ENCODE assay signal across 7 mouse cellular contexts in genomic region chrX:75723542-75723941, GRCm38 (mm10).
DNase-seq lines count a peak whose midpoint lies in the region; ATAC-seq and TF ChIP-seq lines count a peak whose summit lies in the region.
"Not testable (repeated sequence)": the region's sequence is repeated elsewhere in the genome, so short reads cannot be mapped to it uniquely, and the experiment has no call there.

No protein-coding gene starts in this region.

- TF ChIP-seq CTCF in lung, adult 2 months (IDR thresholded peaks at IDR 0.05; ENCODE audit: insufficient read depth, low read length); midbrain, postnatal 0 days (IDR thresholded peaks at IDR 0.05): not testable (repeated sequence)

- H3K9ac ChIP-seq in forebrain, embryonic 16.5 days (replicated peaks; ENCODE audit: low read depth, low read length); heart, embryonic 15.5 days; midbrain, embryonic 12.5 days (replicated peaks); midbrain, postnatal 0 days (replicated peaks; ENCODE audit: low read length, poor library complexity, severe bottlenecking): not testable (repeated sequence)

- not testable (repeated sequence) for H3K4me3 ChIP-seq in forebrain, embryonic 16.5 days (replicated peaks; ENCODE audit: low read length); heart, embryonic 15.5 days; lung, adult 2 months (replicated peaks; ENCODE audit: extremely low read depth, low read depth, low read length); midbrain, embryonic 12.5 days
- H3K4me3 ChIP-seq in midbrain, postnatal 0 days (ENCODE audit: low read depth, low read length): peak overlapping the region; percentile 5; the same call in 1 of the 2 replicates

- 62% methylated on average over 26 of the region's 39 CpGs for WGBS in forebrain, embryonic 16.5 days
- WGBS in heart, embryonic 15.5 days: 54% methylated on average over 36 of the region's 39 CpGs
- WGBS in lung, adult 2 months: 35% methylated on average over 39 of the region's 39 CpGs
- WGBS in midbrain, embryonic 12.5 days: 63% methylated on average over 29 of the region's 39 CpGs
- WGBS in midbrain, postnatal 0 days: 56% methylated on average over 26 of the region's 39 CpGs

- not testable (repeated sequence) for TF ChIP-seq POLR2A in lung, adult 2 months (IDR thresholded peaks at IDR 0.05; ENCODE audit: borderline replicate concordance, extremely low read depth, low read depth, low read length)

- not testable (repeated sequence) for H3K9me3 ChIP-seq in forebrain, embryonic 16.5 days (ENCODE audit: control insufficient read depth, low read length); heart, embryonic 15.5 days (replicated peaks); midbrain, embryonic 12.5 days; midbrain, postnatal 0 days (ENCODE audit: low read length)

- DNase-seq in ZHBTc4 (ENCODE audit: low read depth, low spot score): peak; percentile 42
- DNase-seq in lung, adult 2 months: peak; percentile 2
- DNase-seq in midbrain, postnatal 0 days (ENCODE audit: low spot score): not testable (repeated sequence)
- peak; percentile 5 for DNase-seq in testis, postnatal 14 days (ENCODE audit: low spot score)

- not testable (repeated sequence) for H3K4me2 ChIP-seq in forebrain, embryonic 16.5 days (ENCODE audit: low read length); midbrain, embryonic 12.5 days (replicated peaks); midbrain, postnatal 0 days (ENCODE audit: low read depth, low read length, poor library complexity, severe bottlenecking)
- H3K4me2 ChIP-seq in heart, embryonic 15.5 days: 0 out of 2 replicates have a peak overlapping the region, but pooled peaks have one; percentile 5

- H3K4me1 ChIP-seq in forebrain, embryonic 16.5 days (replicated peaks; ENCODE audit: control insufficient read depth, insufficient read depth, low read length); heart, embryonic 15.5 days (replicated peaks); lung, adult 2 months (ENCODE audit: control insufficient read depth, insufficient read depth, low read length); midbrain, embryonic 12.5 days; midbrain, postnatal 0 days (ENCODE audit: insufficient read depth, low read length): not testable (repeated sequence)

- H3K27me3 ChIP-seq in forebrain, embryonic 16.5 days (replicated peaks; ENCODE audit: control insufficient read depth, insufficient read depth, low read length); heart, embryonic 15.5 days; midbrain, embryonic 12.5 days; midbrain, postnatal 0 days (ENCODE audit: insufficient read depth, low read length): not testable (repeated sequence)

- H3K36me3 ChIP-seq in forebrain, embryonic 16.5 days (ENCODE audit: control insufficient read depth, insufficient read depth); heart, embryonic 15.5 days; midbrain, postnatal 0 days (ENCODE audit: insufficient read depth, low read length): not testable (repeated sequence)
- peaks cover 10% of the 10 kb centered on the region; the same call in 1 of the 2 replicates for H3K36me3 ChIP-seq in midbrain, embryonic 12.5 days

- ATAC-seq in forebrain, embryonic 16.5 days: 0 out of 2 replicates have a peak, but pooled peaks have one; percentile 20
- ATAC-seq in heart, embryonic 15.5 days (replicated peaks; ENCODE audit: insufficient number of reproducible peaks, insufficient read depth, low FRiP score, low read depth): peak; percentile 35; the same call in 1 of the 2 replicates
- ATAC-seq in midbrain, embryonic 12.5 days (ENCODE audit: low FRiP score, low read depth): peak; percentile 76; the same call in 1 of the 2 replicates
- ATAC-seq in midbrain, postnatal 0 days (ENCODE audit: low FRiP score): not testable (repeated sequence)

- H3K27ac ChIP-seq in forebrain, embryonic 16.5 days (ENCODE audit: low read length); heart, embryonic 15.5 days; midbrain, embryonic 12.5 days (replicated peaks); midbrain, postnatal 0 days (ENCODE audit: low read depth, low read length): not testable (repeated sequence)
